Mouse (Mus musculus): ENCODE results near the gene Cldn22.

DNA sequence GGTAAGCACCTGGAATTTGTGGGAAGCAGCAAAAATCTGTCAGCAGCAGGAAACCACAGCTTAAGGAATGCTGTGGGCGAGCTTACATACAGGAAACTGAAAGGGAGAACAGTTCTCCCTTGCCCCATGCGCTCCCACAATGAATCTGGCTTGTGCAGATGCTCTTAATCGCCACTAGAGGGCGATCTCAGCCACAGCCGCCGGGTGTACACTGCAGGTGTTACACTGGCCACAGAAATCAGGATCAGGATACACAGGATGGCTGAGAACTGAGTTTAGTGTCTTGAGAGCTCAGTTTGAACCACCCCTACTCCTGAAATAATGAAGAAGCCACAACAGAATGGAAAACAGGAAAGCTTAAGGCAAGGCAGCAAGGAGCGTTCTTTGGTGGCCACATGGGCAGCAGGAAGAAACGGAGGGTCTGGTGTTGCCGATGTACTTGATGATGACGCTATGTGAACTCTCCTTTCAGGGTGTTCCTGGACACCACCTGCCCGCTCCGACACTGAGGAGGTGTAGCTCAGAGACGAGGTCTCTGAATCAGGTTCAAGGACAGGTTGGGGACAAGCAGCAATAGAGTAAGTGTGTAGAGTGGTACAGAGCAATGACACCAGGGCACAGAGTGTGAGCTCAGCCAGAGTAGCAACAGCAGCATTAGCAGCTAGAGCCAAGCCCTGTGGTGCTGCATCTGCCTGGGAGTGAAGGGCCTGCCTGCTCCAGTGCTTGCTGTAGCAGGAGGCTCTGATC lies 48.3 kb downstream of the Cldn22 start:
- no peak for TF ChIP-seq POLR2A (IDR thresholded peaks at IDR 0.05; ENCODE audit: borderline replicate concordance, extremely low read depth, low read depth, low read length)
- peak; percentile 89 for TF ChIP-seq CTCF (IDR thresholded peaks at IDR 0.05; ENCODE audit: insufficient read depth, low read length)
